Mouse (Mus musculus): Measurements from ENCODE around the gene Tab3. TPM values are rescaled to one million over a fixed set of nuclear protein-coding genes. Genes with fewer than 3 reads are reported as not detected.

Tab3 gene
- 3.5 and 7.8 TPM in 2 replicates for polyA plus RNA-seq (2012; rRNA removed; ENCODE audit: low replicate concordance)

GRCm38 (mm10) chrX:85573532-85574181 lies at the start of gene Tab3:
Tab3 (plus strand) TSS chrX:85574022.

Other genes with a start within 250 kb of the Tab3 start
- gene Gk, start 202.8 kb downstream of the Tab3 start, polyA plus RNA-seq (2012; rRNA removed; ENCODE audit: low replicate concordance) = 1.1 and 2.3 TPM in 2 replicates

All from subcutaneous adipose tissue, adult 2 months (tissue).